In the genomic region with DNA sequence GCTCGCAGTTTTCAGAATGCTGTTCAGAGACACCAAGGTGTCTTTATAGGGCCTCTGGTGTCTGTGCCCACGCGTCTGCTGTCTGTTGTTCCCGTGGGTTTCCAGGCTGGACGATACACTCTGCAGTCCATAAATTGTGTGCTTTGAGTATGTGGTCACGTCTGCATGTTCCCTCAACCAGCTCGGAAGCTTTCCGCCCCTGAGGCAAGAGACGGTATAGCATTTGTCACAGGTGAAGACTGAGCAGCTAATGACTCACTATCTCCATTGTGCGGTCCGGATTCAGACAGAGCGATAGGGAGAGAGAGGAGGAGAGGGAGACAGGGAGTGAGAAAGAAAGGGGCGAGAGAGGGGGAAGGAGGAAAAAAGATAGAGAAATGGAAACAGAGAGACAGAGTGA, we compare ENCODE assay signal across 15 mouse cellular contexts. TPM values are rescaled to one million over a fixed set of nuclear protein-coding genes. Genes with fewer than 3 reads are reported as not detected.
DNase-seq lines count a peak whose midpoint lies in the region; ATAC-seq lines count a peak whose summit lies in the region.
"Had no signal": no experiment of that assay in that cellular context is flagged by ENCODE, and none has a peak within 500 bp of the region (broad histone marks: within the 10 kb centered on the region; RNA-seq: fewer than 3 reads in every experiment).

No protein-coding gene starts in this region.

- no peaks in the 10 kb centered on the region for H3K4me1 ChIP-seq in liver, embryonic 16.5 days (ENCODE audit: control insufficient read depth, low read depth, low read length)
- H3K4me1 ChIP-seq in liver, embryonic 12.5 days = peaks cover 5% of the 10 kb centered on the region; the same call in 1 of the 2 replicates
- H3K4me1 ChIP-seq in stomach, embryonic 16.5 days (ENCODE audit: control insufficient read depth, insufficient read depth, low read length) = peaks cover 6% of the 10 kb centered on the region
- H3K4me1 ChIP-seq in midbrain, embryonic 16.5 days (ENCODE audit: control insufficient read depth, insufficient read depth, low read length) = no peaks in the 10 kb centered on the region
- H3K4me1 ChIP-seq: embryonic facial prominence, embryonic 15.5 days; forebrain, embryonic 15.5 days; hindbrain, embryonic 13.5 days; lung, embryonic 15.5 days; midbrain, embryonic 10.5 days had no signal

- no peak overlapping the region for H3K4me2 ChIP-seq in liver, embryonic 16.5 days (ENCODE audit: low read depth, low read length)
- no peak overlapping the region for H3K4me2 ChIP-seq in liver, embryonic 12.5 days
- H3K4me2 ChIP-seq in stomach, embryonic 16.5 days (ENCODE audit: low read depth, low read length) = 0 out of 2 replicates have a peak overlapping the region, but pooled peaks have one; percentile 34
- H3K4me2 ChIP-seq in midbrain, embryonic 16.5 days (ENCODE audit: low read length) = no peak overlapping the region
- H3K4me2 ChIP-seq: embryonic facial prominence, embryonic 15.5 days; forebrain, embryonic 15.5 days; hindbrain, embryonic 13.5 days had no signal

- H3K9me3 ChIP-seq in liver, embryonic 16.5 days (replicated peaks; ENCODE audit: control insufficient read depth, low read length) = no peaks in the 10 kb centered on the region
- no peaks in the 10 kb centered on the region for H3K9me3 ChIP-seq in liver, embryonic 12.5 days (replicated peaks)
- H3K9me3 ChIP-seq in stomach, embryonic 16.5 days (replicated peaks; ENCODE audit: control insufficient read depth, low read length) = no peaks in the 10 kb centered on the region
- no peaks in the 10 kb centered on the region for H3K9me3 ChIP-seq in midbrain, embryonic 16.5 days (replicated peaks; ENCODE audit: control insufficient read depth, low read length, poor library complexity, severe bottlenecking)
- H3K9me3 ChIP-seq: embryonic facial prominence, embryonic 15.5 days; forebrain, embryonic 15.5 days; hindbrain, embryonic 13.5 days; lung, embryonic 15.5 days; midbrain, embryonic 10.5 days had no signal

- DNase-seq in heart, adult 11 months = peak; percentile 78
- no peak for DNase-seq in heart, adult 8-10 months (ENCODE audit: low spot score)
- DNase-seq in ZHBTc4 (ENCODE audit: low read depth, low spot score) = peak; percentile 64
- no peak for DNase-seq in thymus, adult 18-20 months
- DNase-seq: B cell, adult 2 months; gastrocnemius, postnatal 10 days had no signal

- H3K27me3 ChIP-seq in liver, embryonic 16.5 days (ENCODE audit: control insufficient read depth, insufficient read depth, low read depth, low read length) = no peaks in the 10 kb centered on the region
- no peaks in the 10 kb centered on the region for H3K27me3 ChIP-seq in liver, embryonic 12.5 days (replicated peaks)
- no peaks in the 10 kb centered on the region for H3K27me3 ChIP-seq in stomach, embryonic 16.5 days (ENCODE audit: control insufficient read depth, insufficient read depth, low read length)
- H3K27me3 ChIP-seq in midbrain, embryonic 16.5 days (ENCODE audit: control insufficient read depth, insufficient read depth, low read depth, low read length) = no peaks in the 10 kb centered on the region
- H3K27me3 ChIP-seq: embryonic facial prominence, embryonic 15.5 days; forebrain, embryonic 15.5 days; hindbrain, embryonic 13.5 days; lung, embryonic 15.5 days had no signal

- no peak overlapping the region for H3K9ac ChIP-seq in liver, embryonic 16.5 days (ENCODE audit: low read depth, low read length)
- H3K9ac ChIP-seq in liver, embryonic 12.5 days = no peak overlapping the region
- H3K9ac ChIP-seq in stomach, embryonic 16.5 days (ENCODE audit: low read length) = no peak overlapping the region
- no peak overlapping the region for H3K9ac ChIP-seq in midbrain, embryonic 16.5 days (ENCODE audit: low read depth, low read length)
- H3K9ac ChIP-seq: embryonic facial prominence, embryonic 15.5 days; forebrain, embryonic 15.5 days; hindbrain, embryonic 13.5 days; lung, embryonic 15.5 days had no signal

- peak; percentile 25; the same call in 1 of the 2 replicates for ATAC-seq in liver, embryonic 16.5 days (ENCODE audit: low read depth)
- ATAC-seq in liver, embryonic 12.5 days = no peak
- 0 out of 2 replicates have a peak, but pooled peaks have one; percentile 55 for ATAC-seq in stomach, embryonic 16.5 days (ENCODE audit: insufficient read depth, low FRiP score)
- ATAC-seq in midbrain, embryonic 16.5 days = no peak
- ATAC-seq: forebrain, embryonic 15.5 days had no signal

- no peaks in the 10 kb centered on the region for H3K36me3 ChIP-seq in liver, embryonic 16.5 days (ENCODE audit: control insufficient read depth, insufficient read depth)
- H3K36me3 ChIP-seq in liver, embryonic 12.5 days = no peaks in the 10 kb centered on the region
- no peaks in the 10 kb centered on the region for H3K36me3 ChIP-seq in stomach, embryonic 16.5 days (ENCODE audit: control insufficient read depth, insufficient read depth, low read length)
- no peaks in the 10 kb centered on the region for H3K36me3 ChIP-seq in midbrain, embryonic 16.5 days (ENCODE audit: control insufficient read depth, insufficient read depth, low read length)
- H3K36me3 ChIP-seq: embryonic facial prominence, embryonic 15.5 days; forebrain, embryonic 15.5 days; hindbrain, embryonic 13.5 days; lung, embryonic 15.5 days; midbrain, embryonic 10.5 days had no signal

- H3K27ac ChIP-seq in liver, embryonic 16.5 days (ENCODE audit: low read length) = no peak overlapping the region
- H3K27ac ChIP-seq in liver, embryonic 12.5 days = no peak overlapping the region
- H3K27ac ChIP-seq in stomach, embryonic 16.5 days (ENCODE audit: low read length) = no peak overlapping the region
- H3K27ac ChIP-seq in midbrain, embryonic 16.5 days (ENCODE audit: low read length) = no peak overlapping the region
- H3K27ac ChIP-seq: embryonic facial prominence, embryonic 15.5 days; forebrain, embryonic 15.5 days; hindbrain, embryonic 13.5 days; lung, embryonic 15.5 days; midbrain, embryonic 10.5 days had no signal

- no peak overlapping the region for H3K4me3 ChIP-seq in liver, embryonic 16.5 days (ENCODE audit: low read depth, low read length)
- no peak overlapping the region for H3K4me3 ChIP-seq in liver, embryonic 12.5 days
- H3K4me3 ChIP-seq in stomach, embryonic 16.5 days (replicated peaks; ENCODE audit: low read length) = no peak overlapping the region
- no peak overlapping the region for H3K4me3 ChIP-seq in midbrain, embryonic 16.5 days (ENCODE audit: low read depth, low read length)
- H3K4me3 ChIP-seq: embryonic facial prominence, embryonic 15.5 days; forebrain, embryonic 15.5 days; hindbrain, embryonic 13.5 days; lung, embryonic 15.5 days; midbrain, embryonic 10.5 days had no signal

- 60% methylated on average over 13 of the region's 13 CpGs for WGBS in liver, embryonic 16.5 days (ENCODE audit: insufficient replicate concordance)
- 63% methylated on average over 13 of the region's 13 CpGs for WGBS in liver, embryonic 12.5 days (ENCODE audit: insufficient replicate concordance)
- WGBS in stomach, embryonic 16.5 days = 56% methylated on average over 13 of the region's 13 CpGs
- WGBS in midbrain, embryonic 16.5 days = 71% methylated on average over 13 of the region's 13 CpGs

RNA-seq across cellular contexts. Expression of a gene that starts 10.8 kb away (rescaled TPM):
- total RNA-seq in heart, adult 8-10 months (2022) = 10 to 100 TPM; 55.4 to 63.1 (median 59.8) TPM
- polyA plus RNA-seq in liver, embryonic 16.5 days (2015; fragmentation: Nextera tagmentation; extraction: Ambion mirVana) = 5.8 and 7.7 TPM in 2 replicates
- polyA plus RNA-seq in liver, embryonic 12.5 days (2016; fragmentation: Nextera tagmentation; extraction: Ambion mirVana) = 10.8 and 12.7 TPM in 2 replicates
- polyA plus RNA-seq in stomach, embryonic 16.5 days (2015; fragmentation: Nextera tagmentation; extraction: Ambion mirVana) = 11.8 and 13.1 TPM in 2 replicates
- 7.0 and 8.4 TPM in 2 replicates for polyA plus RNA-seq in midbrain, embryonic 16.5 days (2015; fragmentation: Nextera tagmentation; extraction: Ambion mirVana)

RNA-seq across cellular contexts. Expression of a gene that starts 35.2 kb away (rescaled TPM):
- 10 to 100 TPM; 27.2 to 33.8 (median 30.0) TPM for total RNA-seq in heart, adult 8-10 months (2022)
- 11.7 and 12.9 TPM in 2 replicates for polyA plus RNA-seq in liver, embryonic 16.5 days (2015; fragmentation: Nextera tagmentation; extraction: Ambion mirVana)
- 17.6 and 18.6 TPM in 2 replicates for polyA plus RNA-seq in liver, embryonic 12.5 days (2016; fragmentation: Nextera tagmentation; extraction: Ambion mirVana)
- 31.7 and 39.6 TPM in 2 replicates for polyA plus RNA-seq in stomach, embryonic 16.5 days (2015; fragmentation: Nextera tagmentation; extraction: Ambion mirVana)
- polyA plus RNA-seq in midbrain, embryonic 16.5 days (2015; fragmentation: Nextera tagmentation; extraction: Ambion mirVana) = 62.0 and 64.7 TPM in 2 replicates

Comparison
In these comparisons a context has a peak if more than half of its experiments do, and no peak if none do; other contexts are left out.
1. DNase-seq: peak in heart, adult 11 months (single experiment) and ZHBTc4 (single experiment); none in heart, adult 8-10 months (single experiment) and thymus, adult 18-20 months (0 of 2).
2. ATAC-seq: peak in liver, embryonic 16.5 days (single experiment) and stomach, embryonic 16.5 days (single experiment); none in liver, embryonic 12.5 days (single experiment) and midbrain, embryonic 16.5 days (single experiment).